Mouse (Mus musculus): ENCODE measurements at regions not wholly inside any gene's neighbourhood (a gene's known extent, or its start where the extent isn't known, plus 50 kb on each side); places are given as distances from the start of the nearest gene placed in this dataset.

- no peaks in the 10 kb centered on the region for H3K36me3 ChIP-seq (ENCODE audit: control insufficient read depth, insufficient read depth, low read length)
- peak overlapping the region; percentile 63; the same call in 1 of the 2 replicates for H3K27ac ChIP-seq (ENCODE audit: insufficient read depth, low read depth, low read length)
- peak; percentile 75 for DNase-seq
Measured at GRCm38 (mm10) chr14:98848500-98848899, 145.6 kb downstream of the Rpl36a-ps1 start.

GRCm38 (mm10) chr14:98844221-98844620, 149.9 kb downstream of the Rpl36a-ps1 start:
- H3K27ac ChIP-seq (ENCODE audit: insufficient read depth, low read depth, low read length), result no peak overlapping the region
- no peaks in the 10 kb centered on the region for H3K36me3 ChIP-seq (ENCODE audit: control insufficient read depth, insufficient read depth, low read length)
- no peak for DNase-seq
- no peak overlapping the region for H3K4me3 ChIP-seq (ENCODE audit: insufficient read depth, low read depth, low read length)
- no peaks in the 10 kb centered on the region for H3K27me3 ChIP-seq (replicated peaks; ENCODE audit: control insufficient read depth, insufficient read depth, low read length)
- H3K4me1 ChIP-seq (ENCODE audit: control insufficient read depth, insufficient read depth, low read length), result peaks cover 3% of the 10 kb centered on the region; the same call in 1 of the 2 replicates
- TF ChIP-seq CTCF (conservative IDR thresholded peaks at IDR 0.05; ENCODE audit: insufficient read depth, insufficient read length, low read depth, low read length) (no peak), POLR2A (IDR thresholded peaks at IDR 0.05; ENCODE audit: low read depth, low read length) (no peak)
- WGBS, result 50% methylated on average over 2 of the region's 2 CpGs

More at GRCm38 (mm10) chr14:98848500-98848899, 145.6 kb downstream of the Rpl36a-ps1 start:
- H3K4me1 ChIP-seq (ENCODE audit: control insufficient read depth, insufficient read depth, low read length), result peaks cover 3% of the 10 kb centered on the region; the same call in 1 of the 2 replicates
- 18% methylated on average over 1 of the region's 1 CpGs for WGBS
- TF ChIP-seq CTCF (conservative IDR thresholded peaks at IDR 0.05; ENCODE audit: insufficient read depth, insufficient read length, low read depth, low read length), result no peak
- TF ChIP-seq POLR2A (IDR thresholded peaks at IDR 0.05; ENCODE audit: low read depth, low read length), result no peak
- no peaks in the 10 kb centered on the region for H3K27me3 ChIP-seq (replicated peaks; ENCODE audit: control insufficient read depth, insufficient read depth, low read length)
- H3K4me3 ChIP-seq (ENCODE audit: insufficient read depth, low read depth, low read length), result no peak overlapping the region

GRCm38 (mm10) chr14:98834316-98834715, 159.8 kb downstream of the Rpl36a-ps1 start:
- no peaks in the 10 kb centered on the region for H3K27me3 ChIP-seq (replicated peaks; ENCODE audit: control insufficient read depth, insufficient read depth, low read length)
- DNase-seq, result no peak
- H3K4me1 ChIP-seq (ENCODE audit: control insufficient read depth, insufficient read depth, low read length), result no peaks in the 10 kb centered on the region
- TF ChIP-seq CTCF (conservative IDR thresholded peaks at IDR 0.05; ENCODE audit: insufficient read depth, insufficient read length, low read depth, low read length) (no peak), POLR2A (IDR thresholded peaks at IDR 0.05; ENCODE audit: low read depth, low read length) (no peak)
- no peaks in the 10 kb centered on the region for H3K36me3 ChIP-seq (ENCODE audit: control insufficient read depth, insufficient read depth, low read length)
- H3K27ac ChIP-seq (ENCODE audit: insufficient read depth, low read depth, low read length), result no peak overlapping the region
- 72% methylated on average over 5 of the region's 5 CpGs for WGBS
- no peak overlapping the region for H3K4me3 ChIP-seq (ENCODE audit: insufficient read depth, low read depth, low read length)

- Histone ChIP-seq H3K4me3 (ENCODE audit: insufficient read depth, low read depth, low read length) (no peak overlapping the region), H3K4me1 (ENCODE audit: control insufficient read depth, insufficient read depth, low read length) (no peaks in the 10 kb centered on the region), H3K27ac (ENCODE audit: insufficient read depth, low read depth, low read length) (no peak overlapping the region), H3K27me3 (replicated peaks; ENCODE audit: control insufficient read depth, insufficient read depth, low read length) (no peaks in the 10 kb centered on the region), H3K36me3 (ENCODE audit: control insufficient read depth, insufficient read depth, low read length) (no peaks in the 10 kb centered on the region)
- TF ChIP-seq POLR2A (IDR thresholded peaks at IDR 0.05; ENCODE audit: low read depth, low read length) (no peak), CTCF (conservative IDR thresholded peaks at IDR 0.05; ENCODE audit: insufficient read depth, insufficient read length, low read depth, low read length) (no peak)
- no peak for DNase-seq
- WGBS, result 67% methylated on average over 13 of the region's 13 CpGs
Measured at GRCm38 (mm10) chr14:98833230-98833999, 160.7 kb downstream of the Rpl36a-ps1 start.

DNA sequence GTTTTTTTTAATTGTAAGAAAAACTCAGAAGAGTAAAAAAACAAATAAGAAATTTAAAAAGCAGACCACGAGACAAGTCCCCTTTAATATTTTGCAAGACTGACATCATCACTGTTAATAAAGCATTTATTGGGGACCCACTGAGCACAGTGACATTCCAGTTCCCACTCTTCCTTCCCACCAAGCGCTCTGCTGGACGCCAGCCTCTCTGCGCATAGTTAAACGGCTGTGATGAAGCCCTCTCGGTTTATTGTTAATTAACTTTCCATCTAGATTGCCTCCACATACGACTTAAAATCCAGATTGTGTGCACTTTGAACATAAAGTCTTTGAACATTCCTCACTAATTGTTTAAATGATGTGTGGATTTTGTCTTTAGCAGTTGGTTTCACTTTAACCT, 161.7 kb downstream of the Rpl36a-ps1 start:
- H3K4me3 ChIP-seq (ENCODE audit: insufficient read depth, low read depth, low read length), result no peak overlapping the region
- 36% methylated on average over 7 of the region's 7 CpGs for WGBS
- H3K36me3 ChIP-seq (ENCODE audit: control insufficient read depth, insufficient read depth, low read length), result no peaks in the 10 kb centered on the region
- H3K27ac ChIP-seq (ENCODE audit: insufficient read depth, low read depth, low read length), result no peak overlapping the region
- no peaks in the 10 kb centered on the region for H3K27me3 ChIP-seq (replicated peaks; ENCODE audit: control insufficient read depth, insufficient read depth, low read length)
- TF ChIP-seq CTCF (conservative IDR thresholded peaks at IDR 0.05; ENCODE audit: insufficient read depth, insufficient read length, low read depth, low read length), result no peak
- TF ChIP-seq POLR2A (IDR thresholded peaks at IDR 0.05; ENCODE audit: low read depth, low read length), result no peak
- peak; percentile 4 for DNase-seq
- H3K4me1 ChIP-seq (ENCODE audit: control insufficient read depth, insufficient read depth, low read length), result no peaks in the 10 kb centered on the region

DNA sequence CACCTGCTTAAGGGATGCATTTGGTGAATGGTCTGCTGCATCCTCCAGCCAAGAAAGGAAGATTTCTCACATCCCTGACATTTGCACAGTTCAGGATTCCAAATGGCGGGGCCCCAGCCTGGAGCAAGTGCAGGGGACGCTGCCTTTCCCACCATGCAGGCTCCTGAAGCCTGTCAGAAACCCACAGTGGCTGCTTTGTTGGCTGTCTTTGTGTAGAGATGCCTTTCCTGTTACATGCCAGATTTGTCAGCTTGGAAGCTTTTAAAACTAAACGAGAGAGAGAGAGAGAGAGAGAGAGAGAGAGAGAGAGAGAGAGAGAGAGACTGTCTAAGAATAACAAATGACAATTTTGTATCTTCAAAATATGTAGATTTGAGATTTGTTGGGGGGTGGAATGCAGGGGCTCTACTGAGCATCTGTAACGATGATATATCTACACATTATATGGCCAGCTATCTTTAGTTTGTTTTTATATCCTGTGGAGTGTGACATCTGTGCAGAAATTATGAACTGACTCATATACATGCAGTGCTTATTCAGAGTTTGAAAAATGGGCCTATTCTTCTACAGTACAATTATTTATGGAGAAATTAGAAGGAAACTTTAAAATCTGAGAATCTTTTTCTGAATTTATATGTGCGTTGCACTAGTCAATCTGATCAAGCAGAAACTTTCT, 164.0 kb downstream of the Rpl36a-ps1 start:
- no peaks in the 10 kb centered on the region for H3K4me1 ChIP-seq (ENCODE audit: control insufficient read depth, insufficient read depth, low read length)
- 64% methylated on average over 5 of the region's 5 CpGs for WGBS
- no peak overlapping the region for H3K4me3 ChIP-seq (ENCODE audit: insufficient read depth, low read depth, low read length)
- DNase-seq, result no peak
- H3K27me3 ChIP-seq (replicated peaks; ENCODE audit: control insufficient read depth, insufficient read depth, low read length), result no peaks in the 10 kb centered on the region
- H3K36me3 ChIP-seq (ENCODE audit: control insufficient read depth, insufficient read depth, low read length), result no peaks in the 10 kb centered on the region
- TF ChIP-seq POLR2A (IDR thresholded peaks at IDR 0.05; ENCODE audit: low read depth, low read length), result no peak
- TF ChIP-seq CTCF (conservative IDR thresholded peaks at IDR 0.05; ENCODE audit: insufficient read depth, insufficient read length, low read depth, low read length), result no peak
- no peak overlapping the region for H3K27ac ChIP-seq (ENCODE audit: insufficient read depth, low read depth, low read length)

DNA sequence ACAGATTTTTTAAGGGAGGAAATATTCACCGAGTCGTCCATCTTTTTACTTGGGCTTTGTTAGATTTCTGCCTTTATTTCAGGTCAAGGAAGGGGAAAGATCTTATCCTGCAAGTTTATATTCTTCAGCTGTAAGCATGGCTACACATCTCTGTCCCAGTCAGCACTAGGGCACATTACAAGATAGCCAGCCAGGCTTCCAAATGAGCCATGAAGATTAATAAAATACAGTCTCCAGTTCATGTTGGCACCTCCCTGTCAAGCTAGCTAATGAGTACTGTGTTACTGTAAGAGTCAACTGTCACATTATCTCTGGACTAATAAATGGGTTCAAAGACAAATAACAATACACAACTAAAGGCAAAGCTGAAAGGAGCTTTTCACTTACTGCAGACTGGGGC, 166.6 kb downstream of the Rpl36a-ps1 start:
- Histone ChIP-seq H3K27ac (ENCODE audit: insufficient read depth, low read depth, low read length) (no peak overlapping the region), H3K4me3 (ENCODE audit: insufficient read depth, low read depth, low read length) (no peak overlapping the region), H3K4me1 (ENCODE audit: control insufficient read depth, insufficient read depth, low read length) (no peaks in the 10 kb centered on the region), H3K36me3 (ENCODE audit: control insufficient read depth, insufficient read depth, low read length) (no peaks in the 10 kb centered on the region), H3K27me3 (replicated peaks; ENCODE audit: control insufficient read depth, insufficient read depth, low read length) (no peaks in the 10 kb centered on the region)
- whole genome bisulfite sequencing, result 53% methylated on average over 2 of the region's 2 CpGs
- TF ChIP-seq CTCF (conservative IDR thresholded peaks at IDR 0.05; ENCODE audit: insufficient read depth, insufficient read length, low read depth, low read length) (no peak), POLR2A (IDR thresholded peaks at IDR 0.05; ENCODE audit: low read depth, low read length) (no peak)
- DNase-seq, result no peak

Data from kidney, adult 2 months (tissue).